Mouse (Mus musculus): ENCODE results near the gene Gm21876.
"Not testable (repeated sequence)": the region's sequence is repeated elsewhere in the genome, so short reads cannot be mapped to it uniquely, and the experiment has no call there.

The Gm21876 gene

DNA sequence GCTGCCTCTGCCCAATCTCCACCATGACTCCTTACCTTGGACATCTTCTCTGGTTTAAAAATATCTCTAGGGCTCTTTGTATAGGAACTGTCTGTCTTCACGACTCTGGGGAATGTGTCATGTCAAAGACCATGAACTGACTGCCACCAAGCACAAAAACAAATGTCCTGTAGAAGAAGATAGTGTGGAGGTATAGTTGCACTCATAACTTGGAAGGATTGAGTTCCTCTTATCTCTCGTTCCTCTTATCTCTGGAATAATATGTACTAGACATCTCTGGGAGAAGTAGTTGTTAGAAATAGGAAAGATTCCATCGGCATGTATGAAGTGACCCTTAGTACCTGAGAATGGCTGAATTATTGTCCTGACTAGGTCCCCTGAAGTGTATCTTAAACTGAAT lies at the start of gene Gm21876:
Gene Gm21876 (minus strand): TSS at position 101 of the 400 bp plus-strand sequence.
- no peak for DNase-seq

DNA sequence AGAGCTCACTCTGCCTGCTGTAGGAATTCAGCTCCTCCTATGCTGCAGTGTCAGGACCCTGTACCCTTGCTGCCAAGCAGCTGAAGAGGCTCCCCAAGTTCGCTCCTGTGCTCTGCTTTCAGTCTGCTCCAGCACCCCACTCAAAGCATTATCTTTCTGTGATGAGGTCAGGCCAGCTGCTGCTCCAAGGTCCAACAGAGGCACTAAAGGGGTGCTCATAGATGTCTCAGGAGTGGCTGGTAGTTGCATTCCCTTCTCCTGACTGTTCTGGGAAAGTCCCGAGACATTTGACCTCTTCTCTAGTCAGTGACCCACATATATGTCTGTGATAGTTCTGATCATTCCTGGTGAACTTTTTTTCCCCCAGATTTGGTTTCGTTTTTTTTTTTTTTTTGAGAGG lies 45.0 kb upstream of the Gm21876 start:
- DNase-seq, result no peak

- DNase-seq, result not testable (repeated sequence)
Measured at GRCm38 (mm10) chrX:21146675-21147074, 28.8 kb downstream of the Gm21876 start.

Data from right cerebral cortex, postnatal 4 days (tissue).